Mouse (Mus musculus) ES-E14 (cell line): ENCODE measurements around the gene Itih5. TPM values are rescaled to one million over a fixed set of nuclear protein-coding genes. Genes with fewer than 3 reads are reported as not detected.
A peak's percentile ranks its signal among the peaks of the same experiment; 100 is the strongest.

Source experiments
- DNase-seq: peaks from one replicate; pipeline ENCODE4 v3.0.0-alpha.2; 2013; ENCODE audit warnings: low read depth, low spot score
- H3K27ac ChIP-seq: 2 replicates; pipeline ENCODE4 v1.5.1; 2012; ENCODE audit warnings: low read depth, mild to moderate bottlenecking, low read length, moderate library complexity, mixed read lengths; ENCODE audit not compliant: poor library complexity, insufficient read depth, severe bottlenecking
- H3K36me3 ChIP-seq: 2 replicates; pipeline ENCODE4 v1.6.1; 2012; ENCODE audit warnings: mild to moderate bottlenecking, low read length, moderate library complexity, mixed read lengths; ENCODE audit not compliant: control insufficient read depth, poor library complexity, insufficient read depth, severe bottlenecking
- H3K4me1 ChIP-seq, 2 experiments: fragments of 150-350 bp in 1 of 2; sonication (generic) in 1 of 2; 2 replicates each; pipeline ENCODE4 v1.6.1; 2012; ENCODE audit warnings: low read length in 2 of 2, mild to moderate bottlenecking in 1 of 2, mixed read lengths in 1 of 2; ENCODE audit not compliant: control insufficient read depth in 2 of 2, insufficient read depth in 2 of 2, poor library complexity in 1 of 2
- H3K4me3 ChIP-seq, 2 experiments: fragments of 150-350 bp in 1 of 2; sonication (generic) in 1 of 2; 2 replicates each; pipeline ENCODE4 v1.5.1; 2012; ENCODE audit warnings: low read length in 2 of 2, low read depth in 1 of 2, mild to moderate bottlenecking in 1 of 2, mixed read lengths in 1 of 2; ENCODE audit not compliant: insufficient read depth in 1 of 2, poor library complexity in 1 of 2, severe bottlenecking in 1 of 2
- H3K9ac ChIP-seq: 2 replicates; pipeline ENCODE4 v1.6.1; 2012; ENCODE audit warnings: low read depth, mild to moderate bottlenecking, low read length, mixed read lengths; ENCODE audit not compliant: poor library complexity, insufficient read depth, severe bottlenecking
- H3K9me3 ChIP-seq: fragments of 150-350 bp; sonication (generic); 2 replicates; pipeline ENCODE4 v1.6.1; 2012; ENCODE audit warnings: low read depth, mild to moderate bottlenecking, low read length; ENCODE audit not compliant: control insufficient read depth, insufficient read depth
- CHD2 ChIP-seq: IDR thresholded peaks from 2 replicates; pipeline ENCODE4 v1.6.1; 2014; ENCODE audit warnings: mild to moderate bottlenecking, low read depth, low read length, inconsistent platforms
- HCFC1 ChIP-seq: IDR thresholded peaks from 2 replicates; pipeline ENCODE4 v1.6.1; 2012; ENCODE audit warnings: low read length, inconsistent platforms, borderline replicate concordance; ENCODE audit not compliant: insufficient read depth
- MAFK ChIP-seq: IDR thresholded peaks from 2 replicates; pipeline ENCODE4 v1.6.1; 2014; ENCODE audit warnings: mild to moderate bottlenecking, low read depth, low read length, inconsistent platforms; ENCODE audit not compliant: insufficient read depth
- ZC3H11A ChIP-seq: IDR thresholded peaks from 2 replicates; pipeline ENCODE4 v1.6.1; 2012; ENCODE audit warnings: low read depth, mild to moderate bottlenecking, inconsistent platforms, low read length, borderline replicate concordance
- ZNF384 ChIP-seq: IDR thresholded peaks from 2 replicates; pipeline ENCODE4 v1.6.1; 2012; ENCODE audit warnings: low read depth, low read length, inconsistent platforms
- in situ Hi-C, 2 experiments: fragments of 600-800 bp; cut with MboI; formaldehyde crosslinking; loops; one replicate each; pipeline ENCODE4 v1.15.1; 2025; ENCODE audit warnings: low sequenced_read_pairs in 2 of 2, inconsistent platforms in 1 of 2; ENCODE audit not compliant: unreplicated experiment in 2 of 2
- total RNA-seq: library from RNA; depleted of rRNA; stranded (reverse); fragments of 300-350 nt; gene quantifications from 2 replicates; pipeline ENCODE4 v1.2.3, GENCODE M21; 2012; rRNA removed

Itih5 gene
- total RNA-seq: 0.63 and 0.76 TPM in 2 replicates

DNA sequence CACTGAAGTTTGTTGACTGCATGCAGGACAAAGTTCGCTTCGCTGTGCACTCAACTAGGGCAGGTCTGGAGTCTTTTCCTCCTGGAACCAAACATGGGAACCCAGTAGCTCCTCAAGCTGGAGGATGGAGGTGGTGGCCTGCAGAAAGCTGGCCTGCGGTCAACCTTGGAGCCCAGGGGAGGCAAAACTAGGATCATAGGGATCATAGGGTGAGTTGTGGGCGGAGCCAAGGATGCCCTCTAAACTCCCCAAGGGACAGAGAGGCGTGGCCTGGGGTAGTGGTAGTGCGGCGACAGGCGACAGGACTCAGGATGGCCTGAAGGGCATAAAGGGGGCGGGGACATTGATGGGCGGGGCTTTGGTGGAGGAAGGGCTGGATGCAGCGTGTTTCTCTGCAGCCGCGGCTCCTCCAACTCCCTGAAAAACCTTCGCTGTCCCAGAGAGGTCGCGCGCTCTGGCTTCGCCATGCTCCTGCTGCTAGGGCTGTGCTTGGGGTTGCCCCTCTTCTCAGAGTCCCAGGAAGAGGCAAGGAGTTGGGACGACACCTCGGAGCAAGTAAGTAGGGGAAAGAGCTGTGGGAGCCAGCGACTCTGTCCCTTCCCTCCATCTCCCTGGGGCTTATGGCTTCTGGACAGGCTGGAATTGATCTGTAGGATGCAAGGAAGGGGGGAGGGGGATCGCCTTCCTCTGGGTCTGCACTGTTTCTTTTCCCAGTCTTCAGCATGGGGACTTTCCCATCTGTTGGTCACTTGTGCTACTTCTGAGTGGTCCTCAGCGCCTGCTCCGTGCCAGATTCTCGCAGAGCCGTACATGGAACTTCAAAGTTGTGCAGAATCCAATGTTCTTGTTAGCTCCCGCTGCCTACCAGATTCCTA lies at the start of gene Itih5:
Gene Itih5 (plus strand): TSS at position 371 of the 875 bp plus-strand sequence.
- Histone ChIP-seq H3K36me3 (no peaks in the 10 kb centered on the region), H3K27ac (no peak within 1 kb of the TSS), H3K9me3 (no peaks in the 10 kb centered on the region), H3K9ac (peak within 1 kb of the TSS; percentile 9; the same call in 1 of the 2 replicates), H3K4me3 (peak within 1 kb of the TSS; percentile 51 to 58), H3K4me1 (peaks cover 0 to 2% of the 10 kb centered on the region in 2 experiments; a peak in 1 of 4 replicates)
- peak; percentile 78 for DNase-seq
- in situ Hi-C loops: no loop called here
- no peak for TF ChIP-seq CHD2
- TF ChIP-seq MAFK: no peak
- no peak for TF ChIP-seq HCFC1
- no peak for TF ChIP-seq ZC3H11A
- no peak for TF ChIP-seq ZNF384

DNA sequence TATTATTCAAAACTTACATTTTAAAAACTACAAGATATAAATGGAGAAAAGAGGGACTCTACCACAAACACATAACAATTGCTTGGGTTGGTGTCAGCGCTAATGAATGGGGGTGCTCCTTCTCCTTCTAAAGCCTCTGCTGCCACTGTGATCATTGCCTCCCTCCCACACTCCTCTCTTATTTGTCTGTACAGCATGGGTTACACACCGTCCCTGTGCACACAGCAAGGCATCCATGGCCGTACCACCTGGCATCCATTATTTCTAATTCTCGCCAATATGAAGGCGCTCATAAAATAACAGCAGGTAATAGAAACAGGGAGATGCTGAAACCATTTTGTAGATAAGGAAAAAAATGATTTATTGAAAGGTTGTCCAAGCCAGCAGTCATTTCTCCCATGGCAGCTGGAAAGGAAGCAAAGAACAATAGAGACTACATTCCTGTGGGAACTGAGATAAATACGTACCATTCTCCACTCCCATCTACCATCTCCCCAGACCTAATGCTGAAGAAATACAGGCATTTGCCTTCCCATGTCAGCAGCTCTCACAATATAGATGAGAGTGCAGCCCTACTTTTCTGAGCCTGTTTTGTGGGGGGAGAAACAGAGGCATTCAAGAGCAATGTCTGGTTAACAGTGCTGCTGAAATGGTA lies 44.7 kb upstream of the Itih5 start:
- Histone ChIP-seq H3K9ac (no peak overlapping the region), H3K9me3 (no peaks in the 10 kb centered on the region), H3K27ac (no peak overlapping the region), H3K36me3 (no peaks in the 10 kb centered on the region), H3K4me1 (0 out of 4 replicates have a peak, but pooled peaks cover 0 to 2% of the 10 kb centered on the region in 2 experiments), H3K4me3 (no peak overlapping the region)
- no peak for DNase-seq
- in situ Hi-C loops: loop anchor here in 1 of 2 experiments (10.0 kb wide), 1 partner anchor 186 kb away; no protein-coding TSS in a partner anchor
- TF ChIP-seq CHD2: no peak
- no peak for TF ChIP-seq ZC3H11A
- TF ChIP-seq HCFC1: no peak
- no peak for TF ChIP-seq ZNF384
- TF ChIP-seq MAFK: no peak

DNA sequence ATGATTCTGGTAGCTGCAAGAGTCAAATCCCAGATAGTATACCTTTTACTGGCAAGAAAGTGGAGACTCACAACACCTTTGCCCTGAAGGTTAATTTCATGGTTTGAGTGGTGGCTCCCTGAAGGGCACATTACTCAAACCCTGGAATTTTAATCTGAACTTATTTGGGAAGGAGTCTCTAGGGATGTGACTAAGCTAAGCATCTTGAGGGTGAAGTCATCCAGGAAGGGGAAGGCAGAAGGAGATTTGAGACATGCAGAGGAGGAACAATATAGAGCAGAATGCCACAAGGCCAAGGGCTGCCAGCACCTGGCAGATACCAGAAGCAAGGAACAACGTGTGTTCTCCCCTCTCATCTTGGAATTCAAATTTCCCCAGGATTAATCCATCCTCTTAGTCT lies 34.6 kb upstream of the Itih5 start:
- TF ChIP-seq HCFC1: no peak
- no peak for TF ChIP-seq CHD2
- TF ChIP-seq ZNF384: no peak
- no peak for TF ChIP-seq MAFK
- no peak for TF ChIP-seq ZC3H11A
- H3K4me3 ChIP-seq: no peak overlapping the region
- no peaks in the 10 kb centered on the region for H3K36me3 ChIP-seq
- H3K9me3 ChIP-seq: no peaks in the 10 kb centered on the region
- no peaks in the 10 kb centered on the region for H3K4me1 ChIP-seq
- no peak overlapping the region for H3K9ac ChIP-seq
- in situ Hi-C loops: no loop called here
- DNase-seq: no peak
- H3K27ac ChIP-seq: no peak overlapping the region

DNA sequence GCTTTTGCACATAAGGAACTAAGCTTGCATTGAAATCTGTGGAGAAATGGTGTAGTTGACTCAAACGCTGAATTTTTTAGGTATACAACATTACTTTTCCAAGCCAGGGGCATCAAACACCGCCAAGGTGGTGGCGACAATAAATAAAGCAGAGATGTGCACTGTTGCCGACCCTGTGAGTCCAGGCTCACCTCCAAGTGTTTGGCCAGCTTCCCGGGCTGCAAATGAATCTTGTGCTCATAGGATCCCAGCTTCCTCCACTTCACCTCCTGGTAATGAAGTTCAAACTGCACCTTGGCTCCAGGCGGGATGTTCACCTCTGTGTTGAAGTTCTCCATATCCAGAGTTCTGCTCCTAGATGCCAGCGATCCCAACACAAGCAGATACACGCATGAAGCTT lies 34.1 kb upstream of the Itih5 start:
- no peak for TF ChIP-seq HCFC1
- TF ChIP-seq MAFK: no peak
- TF ChIP-seq ZNF384: no peak
- TF ChIP-seq ZC3H11A: no peak
- TF ChIP-seq CHD2: no peak
- no peak for DNase-seq

More for the DNA sequence above, 34.1 kb upstream of the Itih5 start:
- Histone ChIP-seq H3K9me3 (no peaks in the 10 kb centered on the region), H3K9ac (no peak overlapping the region), H3K4me1 (no peaks in the 10 kb centered on the region), H3K36me3 (no peaks in the 10 kb centered on the region), H3K27ac (no peak overlapping the region), H3K4me3 (no peak overlapping the region)
- in situ Hi-C loops: no loop called here
